Mouse (Mus musculus): Measurements from ENCODE around the gene Plcd3. TPM values are rescaled to one million over a fixed set of nuclear protein-coding genes. Genes with fewer than 3 reads are reported as not detected.

Gene Plcd3
- 3.7 and 4.4 TPM in 2 replicates for polyA plus RNA-seq (2015; fragmentation: Nextera tagmentation; extraction: Ambion mirVana)

GRCm38 (mm10) chr11:103101481-103101865, at the start of gene Plcd3, which contains the start of gene Acbd4:
Gene Plcd3 (minus strand): TSS chr11:103101658.
Gene Acbd4 (plus strand): TSS chr11:103101682.
- H3K9me3 ChIP-seq = no peaks in the 10 kb centered on the region
- ATAC-seq (ENCODE audit: low FRiP score, low read depth) = peak; percentile 39; the same call in 1 of the 2 replicates
- no peaks in the 10 kb centered on the region for H3K36me3 ChIP-seq
- H3K27me3 ChIP-seq = peaks cover 28% of the 10 kb centered on the region
- peak within 1 kb of the TSS; percentile 44 for H3K9ac ChIP-seq
- WGBS = under 1% methylated on average over 34 of the region's 34 CpGs
- peaks cover 30% of the 10 kb centered on the region for H3K4me1 ChIP-seq (replicated peaks)
- H3K4me2 ChIP-seq = peak within 1 kb of the TSS; percentile 89
- H3K27ac ChIP-seq (replicated peaks) = 0 out of 2 replicates have a peak within 1 kb of the TSS, but pooled peaks have one; percentile 4
- H3K4me3 ChIP-seq = peak within 1 kb of the TSS; percentile 55

GRCm38 (mm10) chr11:103149771-103150170, 48.3 kb upstream of the Plcd3 start:
- H3K27me3 ChIP-seq = no peaks in the 10 kb centered on the region
- H3K4me3 ChIP-seq = no peak overlapping the region
- H3K27ac ChIP-seq (replicated peaks) = no peak overlapping the region
- H3K36me3 ChIP-seq = no peaks in the 10 kb centered on the region
- ATAC-seq (ENCODE audit: low FRiP score, low read depth) = no peak
- H3K9me3 ChIP-seq = no peaks in the 10 kb centered on the region
- WGBS = 97% methylated on average over 4 of the region's 4 CpGs
- no peak overlapping the region for H3K9ac ChIP-seq
- H3K4me1 ChIP-seq (replicated peaks) = no peaks in the 10 kb centered on the region
- no peak overlapping the region for H3K4me2 ChIP-seq

- H3K9me3 ChIP-seq = no peaks in the 10 kb centered on the region
- ATAC-seq (ENCODE audit: low FRiP score, low read depth) = no peak
- H3K27me3 ChIP-seq = no peaks in the 10 kb centered on the region
- H3K9ac ChIP-seq = no peak overlapping the region
- 66% methylated on average over 4 of the region's 4 CpGs for WGBS
- peaks cover 6% of the 10 kb centered on the region for H3K4me1 ChIP-seq (replicated peaks)
- H3K36me3 ChIP-seq = no peaks in the 10 kb centered on the region
- no peak overlapping the region for H3K4me3 ChIP-seq
- H3K27ac ChIP-seq (replicated peaks) = no peak overlapping the region
- H3K4me2 ChIP-seq = no peak overlapping the region
Observed at GRCm38 (mm10) chr11:103147766-103148165, 46.3 kb upstream of the Plcd3 start.

GRCm38 (mm10) chr11:103146386-103146785, 44.9 kb upstream of the Plcd3 start:
- Histone ChIP-seq H3K36me3 (no peaks in the 10 kb centered on the region), H3K4me2 (no peak overlapping the region), H3K9ac (no peak overlapping the region), H3K9me3 (no peaks in the 10 kb centered on the region), H3K27ac (replicated peaks) (no peak overlapping the region), H3K4me1 (replicated peaks) (peaks cover 19% of the 10 kb centered on the region), H3K4me3 (no peak overlapping the region), H3K27me3 (no peaks in the 10 kb centered on the region)
- no peak for ATAC-seq (ENCODE audit: low FRiP score, low read depth)
- 89% methylated on average over 4 of the region's 4 CpGs for WGBS

- WGBS = 43% methylated on average over 12 of the region's 12 CpGs
- no peak overlapping the region for H3K4me3 ChIP-seq
- H3K4me1 ChIP-seq (replicated peaks) = peaks cover 26% of the 10 kb centered on the region
- no peak overlapping the region for H3K27ac ChIP-seq (replicated peaks)
- no peaks in the 10 kb centered on the region for H3K9me3 ChIP-seq
- H3K36me3 ChIP-seq = peaks cover 5% of the 10 kb centered on the region; the same call in 1 of the 2 replicates
- H3K9ac ChIP-seq = no peak overlapping the region
- H3K4me2 ChIP-seq = no peak overlapping the region
- no peaks in the 10 kb centered on the region for H3K27me3 ChIP-seq
- no peak for ATAC-seq (ENCODE audit: low FRiP score, low read depth)
Observed at GRCm38 (mm10) chr11:103144309-103145285, 43.1 kb upstream of the Plcd3 start.

- Histone ChIP-seq H3K4me2 (peak overlapping the region; percentile 64), H3K27me3 (no peaks in the 10 kb centered on the region), H3K27ac (replicated peaks) (peak overlapping the region; percentile 93), H3K9ac (peak overlapping the region; percentile 42), H3K4me3 (peak overlapping the region; percentile 35), H3K36me3 (peaks cover 19% of the 10 kb centered on the region), H3K9me3 (no peaks in the 10 kb centered on the region), H3K4me1 (replicated peaks) (peaks cover 26% of the 10 kb centered on the region)
- peak; percentile 94 for ATAC-seq (ENCODE audit: low FRiP score, low read depth)
- WGBS = 19% methylated on average over 8 of the region's 8 CpGs
Observed at GRCm38 (mm10) chr11:103142441-103143182, 41.2 kb upstream of the Plcd3 start.

- no peak for ATAC-seq (ENCODE audit: low FRiP score, low read depth)
- peaks cover 26% of the 10 kb centered on the region for H3K4me1 ChIP-seq (replicated peaks)
- no peak overlapping the region for H3K4me3 ChIP-seq
- peaks cover 19% of the 10 kb centered on the region for H3K36me3 ChIP-seq
- peak overlapping the region; percentile 14 for H3K9ac ChIP-seq
- WGBS = 22% methylated on average over 1 of the region's 1 CpGs
- H3K27ac ChIP-seq (replicated peaks) = peak overlapping the region; percentile 93
- no peaks in the 10 kb centered on the region for H3K27me3 ChIP-seq
- no peaks in the 10 kb centered on the region for H3K9me3 ChIP-seq
- H3K4me2 ChIP-seq = peak overlapping the region; percentile 11; the same call in 1 of the 2 replicates
Observed at GRCm38 (mm10) chr11:103141944-103142255, 40.4 kb upstream of the Plcd3 start.

GRCm38 (mm10) chr11:103141101-103141943, 39.9 kb upstream of the Plcd3 start:
- no peak for ATAC-seq (ENCODE audit: low FRiP score, low read depth)
- 31% methylated on average over 11 of the region's 11 CpGs for WGBS

GRCm38 (mm10) chr11:103140763-103141100, 39.3 kb upstream of the Plcd3 start:
- H3K9ac ChIP-seq = no peak overlapping the region
- 49% methylated on average over 6 of the region's 6 CpGs for WGBS

More at GRCm38 (mm10) chr11:103141101-103141943, 39.9 kb upstream of the Plcd3 start:
- H3K27me3 ChIP-seq = no peaks in the 10 kb centered on the region
- peaks cover 19% of the 10 kb centered on the region for H3K36me3 ChIP-seq
- H3K27ac ChIP-seq (replicated peaks) = peak overlapping the region; percentile 93
- no peak overlapping the region for H3K4me3 ChIP-seq
- peak overlapping the region; percentile 14 for H3K9ac ChIP-seq
- H3K4me2 ChIP-seq = peak overlapping the region; percentile 11; the same call in 1 of the 2 replicates
- no peaks in the 10 kb centered on the region for H3K9me3 ChIP-seq
- H3K4me1 ChIP-seq (replicated peaks) = peaks cover 27% of the 10 kb centered on the region

GRCm38 (mm10) chr11:103139951-103140762, 38.7 kb upstream of the Plcd3 start:
- Histone ChIP-seq H3K4me2 (no peak overlapping the region), H3K9ac (no peak overlapping the region), H3K27me3 (no peaks in the 10 kb centered on the region), H3K36me3 (peaks cover 19% of the 10 kb centered on the region), H3K9me3 (no peaks in the 10 kb centered on the region), H3K4me1 (replicated peaks) (peaks cover 38% of the 10 kb centered on the region), H3K27ac (replicated peaks) (peak overlapping the region; percentile 93; the same call in 1 of the 2 replicates), H3K4me3 (no peak overlapping the region)
- 81% methylated on average over 14 of the region's 14 CpGs for WGBS
- ATAC-seq (ENCODE audit: low FRiP score, low read depth) = no peak

More at GRCm38 (mm10) chr11:103140763-103141100, 39.3 kb upstream of the Plcd3 start:
- H3K4me1 ChIP-seq (replicated peaks) = peaks cover 32% of the 10 kb centered on the region
- peaks cover 19% of the 10 kb centered on the region for H3K36me3 ChIP-seq
- no peak overlapping the region for H3K4me2 ChIP-seq
- H3K4me3 ChIP-seq = no peak overlapping the region
- H3K9me3 ChIP-seq = no peaks in the 10 kb centered on the region
- H3K27ac ChIP-seq (replicated peaks) = peak overlapping the region; percentile 93
- ATAC-seq (ENCODE audit: low FRiP score, low read depth) = no peak
- no peaks in the 10 kb centered on the region for H3K27me3 ChIP-seq

Data from hindbrain, embryonic 15.5 days (tissue).